Mouse (Mus musculus): ENCODE results near the gene Stag2. TPM values are rescaled to one million over a fixed set of nuclear protein-coding genes. Genes with fewer than 3 reads are reported as not detected.

Stag2 gene
- polyA plus RNA-seq, 1 experiment from 2014 or later = 30.3 TPM

DNA sequence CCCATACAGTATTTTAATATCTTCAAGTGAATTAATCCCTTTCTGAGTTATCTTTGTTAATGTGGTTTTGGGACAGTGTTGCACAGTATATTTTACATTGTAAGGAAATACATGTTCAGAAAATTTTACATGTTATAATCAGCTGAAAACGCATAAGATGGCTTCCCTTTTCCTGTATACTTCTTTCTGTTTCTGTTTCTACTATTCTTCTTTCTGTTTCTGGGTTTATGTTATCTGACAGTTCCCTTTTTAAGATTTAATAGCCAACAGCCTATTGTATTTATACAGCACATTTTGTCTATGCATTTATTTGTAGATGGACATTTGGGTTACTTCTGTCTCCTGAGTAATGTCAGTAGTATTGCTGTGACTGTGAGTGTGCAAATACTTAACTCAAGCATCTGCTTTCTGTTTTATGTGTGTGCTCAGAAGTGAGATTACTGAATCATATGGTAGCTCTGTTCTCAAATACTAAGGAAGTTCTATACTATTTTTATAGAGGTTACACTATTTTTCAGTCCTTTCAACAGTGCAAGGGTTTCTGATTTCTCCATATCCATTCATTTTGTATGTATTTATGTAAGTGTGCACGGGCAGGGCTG, 39.8 kb downstream of the Stag2 start:
- Histone ChIP-seq H3K27ac (ENCODE audit: low read length) (no peak overlapping the region), H3K4me1 (replicated peaks; ENCODE audit: control insufficient read depth, insufficient read depth, low read length) (no peaks in the 10 kb centered on the region), H3K4me3 (replicated peaks; ENCODE audit: low read length) (no peak overlapping the region), H3K9me3 (ENCODE audit: control insufficient read depth, low read length) (no peaks in the 10 kb centered on the region), H3K36me3 (ENCODE audit: control insufficient read depth, insufficient read depth) (no peaks in the 10 kb centered on the region), H3K9ac (replicated peaks; ENCODE audit: low read depth, low read length) (no peak overlapping the region), H3K4me2 (ENCODE audit: low read length) (no peak overlapping the region), H3K27me3 (replicated peaks; ENCODE audit: control insufficient read depth, insufficient read depth, low read length) (no peaks in the 10 kb centered on the region)
- ATAC-seq = no peak
- WGBS = 80% methylated on average over 2 of the region's 2 CpGs

DNA sequence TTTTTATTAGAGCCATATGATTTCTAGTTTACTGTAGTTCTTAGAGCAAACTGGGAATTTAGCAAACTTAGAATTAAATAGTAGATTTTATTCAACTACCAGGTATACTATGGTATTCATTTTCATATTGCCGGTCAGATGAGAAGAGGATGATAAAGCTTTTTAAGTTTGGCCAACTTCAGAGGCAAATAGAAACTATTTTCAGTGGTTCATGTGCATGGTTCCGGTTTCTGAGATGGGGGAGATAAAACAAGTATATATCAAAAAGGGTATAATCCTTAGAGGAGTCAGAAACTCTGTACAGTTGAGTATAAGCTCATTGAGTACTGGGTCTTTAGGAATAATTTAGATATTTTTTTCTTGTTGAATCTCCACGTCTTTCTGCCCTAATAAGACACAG, 45.5 kb downstream of the Stag2 start:
- Histone ChIP-seq H3K4me3 (replicated peaks; ENCODE audit: low read length) (no peak overlapping the region), H3K4me1 (replicated peaks; ENCODE audit: control insufficient read depth, insufficient read depth, low read length) (no peaks in the 10 kb centered on the region), H3K9ac (replicated peaks; ENCODE audit: low read depth, low read length) (no peak overlapping the region), H3K9me3 (ENCODE audit: control insufficient read depth, low read length) (no peaks in the 10 kb centered on the region), H3K36me3 (ENCODE audit: control insufficient read depth, insufficient read depth) (no peaks in the 10 kb centered on the region), H3K4me2 (ENCODE audit: low read length) (no peak overlapping the region), H3K27me3 (replicated peaks; ENCODE audit: control insufficient read depth, insufficient read depth, low read length) (no peaks in the 10 kb centered on the region), H3K27ac (ENCODE audit: low read length) (no peak overlapping the region)
- 85% methylated on average over 3 of the region's 3 CpGs for WGBS
- no peak for ATAC-seq

DNA sequence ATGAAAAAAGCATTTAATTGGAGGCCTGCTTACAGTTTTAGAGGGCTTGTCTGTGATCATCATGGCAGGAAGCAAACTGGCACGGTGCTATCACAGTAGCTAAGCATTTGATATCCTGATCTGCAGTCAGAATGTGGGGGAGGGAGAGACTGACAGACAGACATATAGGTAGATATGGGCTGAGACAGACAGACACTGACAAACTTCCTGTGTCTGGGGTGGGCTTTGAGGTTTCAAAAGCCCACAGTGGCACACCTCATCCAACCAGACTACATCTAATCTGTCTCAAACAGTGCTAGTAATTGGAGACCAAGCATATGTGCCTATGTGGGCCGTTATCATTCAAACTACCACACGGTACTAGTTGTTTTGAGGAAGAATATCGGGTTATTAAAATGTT, 53.4 kb downstream of the Stag2 start:
- Histone ChIP-seq H3K27me3 (replicated peaks; ENCODE audit: control insufficient read depth, insufficient read depth, low read length) (no peaks in the 10 kb centered on the region), H3K9me3 (ENCODE audit: control insufficient read depth, low read length) (no peaks in the 10 kb centered on the region), H3K9ac (replicated peaks; ENCODE audit: low read depth, low read length) (no peak overlapping the region), H3K4me1 (replicated peaks; ENCODE audit: control insufficient read depth, insufficient read depth, low read length) (no peaks in the 10 kb centered on the region), H3K36me3 (ENCODE audit: control insufficient read depth, insufficient read depth) (no peaks in the 10 kb centered on the region), H3K27ac (ENCODE audit: low read length) (no peak overlapping the region), H3K4me3 (replicated peaks; ENCODE audit: low read length) (no peak overlapping the region), H3K4me2 (ENCODE audit: low read length) (no peak overlapping the region)
- ATAC-seq = no peak
- WGBS = 93% methylated on average over 4 of the region's 4 CpGs

DNA sequence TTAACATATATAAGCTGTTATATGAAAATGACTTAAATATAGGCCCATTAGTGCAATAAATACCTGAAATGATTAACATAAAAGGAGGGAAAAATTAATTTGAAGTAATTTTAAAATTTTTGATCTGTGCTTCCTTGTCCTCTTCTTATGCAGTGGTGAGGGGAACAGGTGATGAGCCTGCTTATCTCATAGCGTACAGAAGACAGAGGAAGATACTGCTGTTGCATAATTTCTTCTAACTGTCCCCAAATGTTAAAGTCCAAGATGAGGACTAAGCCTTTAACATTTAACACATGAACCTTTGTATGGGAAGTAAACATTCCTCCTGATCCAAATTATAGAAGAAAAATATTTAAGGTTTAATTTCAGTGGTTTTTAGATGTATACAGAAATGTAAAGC, 66.6 kb downstream of the Stag2 start:
- 97% methylated on average over 1 of the region's 1 CpGs for whole genome bisulfite sequencing
- Histone ChIP-seq H3K4me1 (replicated peaks; ENCODE audit: control insufficient read depth, insufficient read depth, low read length) (no peaks in the 10 kb centered on the region), H3K9me3 (ENCODE audit: control insufficient read depth, low read length) (no peaks in the 10 kb centered on the region), H3K27ac (ENCODE audit: low read length) (no peak overlapping the region), H3K4me2 (ENCODE audit: low read length) (no peak overlapping the region), H3K36me3 (ENCODE audit: control insufficient read depth, insufficient read depth) (no peaks in the 10 kb centered on the region), H3K4me3 (replicated peaks; ENCODE audit: low read length) (no peak overlapping the region), H3K27me3 (replicated peaks; ENCODE audit: control insufficient read depth, insufficient read depth, low read length) (no peaks in the 10 kb centered on the region), H3K9ac (replicated peaks; ENCODE audit: low read depth, low read length) (no peak overlapping the region)
- ATAC-seq = no peak

DNA sequence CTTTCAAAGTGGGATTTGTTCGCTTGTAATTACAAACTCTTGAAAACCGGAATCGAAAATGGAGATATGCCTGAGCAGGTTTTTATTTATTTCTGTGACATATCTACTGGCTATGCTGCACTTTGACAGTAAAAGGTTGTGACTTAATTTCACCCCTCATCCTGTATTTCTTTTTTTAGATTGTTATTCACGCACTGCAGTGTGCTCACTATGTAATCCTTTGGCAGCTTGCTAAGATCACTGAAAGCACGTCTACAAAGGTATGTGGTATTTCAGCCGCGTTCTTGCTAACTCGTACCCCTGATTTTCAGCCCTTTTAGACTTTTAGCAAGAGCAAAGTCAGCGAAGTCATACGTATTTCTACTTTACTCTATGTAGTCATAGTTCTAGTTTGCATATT, 101.2 kb downstream of the Stag2 start:
- Histone ChIP-seq H3K4me1 (replicated peaks; ENCODE audit: control insufficient read depth, insufficient read depth, low read length) (no peaks in the 10 kb centered on the region), H3K9ac (replicated peaks; ENCODE audit: low read depth, low read length) (no peak overlapping the region), H3K4me2 (ENCODE audit: low read length) (no peak overlapping the region), H3K27me3 (replicated peaks; ENCODE audit: control insufficient read depth, insufficient read depth, low read length) (no peaks in the 10 kb centered on the region), H3K27ac (ENCODE audit: low read length) (no peak overlapping the region), H3K4me3 (replicated peaks; ENCODE audit: low read length) (no peak overlapping the region), H3K9me3 (ENCODE audit: control insufficient read depth, low read length) (no peaks in the 10 kb centered on the region), H3K36me3 (ENCODE audit: control insufficient read depth, insufficient read depth) (no peaks in the 10 kb centered on the region)
- WGBS = 89% methylated on average over 10 of the region's 10 CpGs
- no peak for ATAC-seq

DNA sequence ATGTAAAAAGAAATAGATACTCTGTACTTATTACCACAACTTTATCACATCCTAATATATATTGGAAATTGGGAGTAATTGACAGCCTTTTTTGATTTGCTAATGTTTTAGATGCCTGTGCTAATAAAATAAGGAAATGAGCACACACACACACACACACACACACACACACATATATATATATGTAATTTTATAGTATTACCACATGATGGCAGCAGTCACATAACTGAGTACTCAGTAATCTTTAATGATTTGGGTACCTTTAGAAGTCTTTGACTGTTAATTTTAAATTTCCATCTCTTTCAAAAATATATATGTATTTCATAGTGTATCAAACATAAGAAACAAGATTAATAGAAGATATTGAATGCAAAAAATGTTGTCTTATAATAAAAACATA, 123.6 kb downstream of the Stag2 start:
- H3K9ac ChIP-seq (replicated peaks; ENCODE audit: low read depth, low read length) = no peak overlapping the region

DNA sequence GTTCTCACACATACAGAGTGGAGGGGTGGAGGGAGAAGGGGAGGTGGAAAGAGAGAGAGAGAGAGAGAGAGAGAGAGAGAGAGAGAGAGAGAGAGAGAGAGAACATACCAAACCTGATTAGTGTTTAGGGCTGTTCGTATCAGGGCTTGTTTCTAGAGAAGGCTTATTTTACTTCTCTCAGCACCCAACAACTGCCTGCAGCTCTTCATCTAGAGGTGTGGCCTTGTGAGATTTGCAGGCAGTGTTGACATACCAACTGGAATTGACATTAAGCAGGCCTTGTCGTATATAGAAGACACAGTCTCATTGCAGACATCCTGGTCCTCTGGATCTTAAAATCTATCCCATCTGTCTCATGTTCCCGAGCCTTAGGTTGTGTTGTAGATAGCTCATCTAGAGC, 141.1 kb downstream of the Stag2 start:
- WGBS = 80% methylated on average over 3 of the region's 3 CpGs
- Histone ChIP-seq H3K27me3 (replicated peaks; ENCODE audit: control insufficient read depth, insufficient read depth, low read length) (no peaks in the 10 kb centered on the region), H3K4me1 (replicated peaks; ENCODE audit: control insufficient read depth, insufficient read depth, low read length) (no peaks in the 10 kb centered on the region), H3K4me3 (replicated peaks; ENCODE audit: low read length) (no peak overlapping the region), H3K36me3 (ENCODE audit: control insufficient read depth, insufficient read depth) (no peaks in the 10 kb centered on the region), H3K4me2 (ENCODE audit: low read length) (no peak overlapping the region), H3K27ac (ENCODE audit: low read length) (no peak overlapping the region), H3K9ac (replicated peaks; ENCODE audit: low read depth, low read length) (no peak overlapping the region), H3K9me3 (ENCODE audit: control insufficient read depth, low read length) (no peaks in the 10 kb centered on the region)
- ATAC-seq = no peak

More for the DNA sequence above, 123.6 kb downstream of the Stag2 start:
- Histone ChIP-seq H3K9me3 (ENCODE audit: control insufficient read depth, low read length) (no peaks in the 10 kb centered on the region), H3K4me3 (replicated peaks; ENCODE audit: low read length) (no peak overlapping the region), H3K27ac (ENCODE audit: low read length) (no peak overlapping the region), H3K4me1 (replicated peaks; ENCODE audit: control insufficient read depth, insufficient read depth, low read length) (no peaks in the 10 kb centered on the region), H3K4me2 (ENCODE audit: low read length) (no peak overlapping the region), H3K27me3 (replicated peaks; ENCODE audit: control insufficient read depth, insufficient read depth, low read length) (no peaks in the 10 kb centered on the region), H3K36me3 (ENCODE audit: control insufficient read depth, insufficient read depth) (no peaks in the 10 kb centered on the region)
- ATAC-seq = 0 out of 2 replicates have a peak, but pooled peaks have one; percentile 26

DNA sequence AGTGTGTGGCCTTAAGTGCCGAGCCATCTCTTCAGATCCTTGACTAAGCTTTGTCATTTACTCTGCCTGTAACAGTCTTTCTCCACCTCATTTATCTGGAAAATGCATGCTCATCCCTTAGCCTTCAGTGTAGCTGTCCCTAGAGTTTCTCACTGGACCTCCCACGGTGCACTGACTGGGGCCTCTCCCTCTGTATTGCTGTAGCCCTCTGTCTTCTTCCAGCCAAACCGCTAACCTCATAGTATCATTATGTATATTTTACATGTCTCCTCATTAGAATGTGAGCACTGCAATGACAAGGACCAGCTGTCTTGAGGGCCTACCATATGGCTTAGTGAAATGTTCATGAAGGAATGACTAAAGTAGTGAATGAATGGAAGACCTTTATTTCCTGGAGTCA, 166.1 kb downstream of the Stag2 start:
- no peaks in the 10 kb centered on the region for H3K36me3 ChIP-seq (ENCODE audit: control insufficient read depth, insufficient read depth)
- peaks cover under 1% of the 10 kb centered on the region; the same call in 1 of the 2 replicates for H3K4me1 ChIP-seq (replicated peaks; ENCODE audit: control insufficient read depth, insufficient read depth, low read length)
- H3K4me3 ChIP-seq (replicated peaks; ENCODE audit: low read length) = no peak overlapping the region
- 72% methylated on average over 3 of the region's 3 CpGs for WGBS
- ATAC-seq = no peak
- H3K4me2 ChIP-seq (ENCODE audit: low read length) = no peak overlapping the region
- no peaks in the 10 kb centered on the region for H3K27me3 ChIP-seq (replicated peaks; ENCODE audit: control insufficient read depth, insufficient read depth, low read length)
- H3K9me3 ChIP-seq (ENCODE audit: control insufficient read depth, low read length) = no peaks in the 10 kb centered on the region
- H3K9ac ChIP-seq (replicated peaks; ENCODE audit: low read depth, low read length) = no peak overlapping the region
- H3K27ac ChIP-seq (ENCODE audit: low read length) = no peak overlapping the region

DNA sequence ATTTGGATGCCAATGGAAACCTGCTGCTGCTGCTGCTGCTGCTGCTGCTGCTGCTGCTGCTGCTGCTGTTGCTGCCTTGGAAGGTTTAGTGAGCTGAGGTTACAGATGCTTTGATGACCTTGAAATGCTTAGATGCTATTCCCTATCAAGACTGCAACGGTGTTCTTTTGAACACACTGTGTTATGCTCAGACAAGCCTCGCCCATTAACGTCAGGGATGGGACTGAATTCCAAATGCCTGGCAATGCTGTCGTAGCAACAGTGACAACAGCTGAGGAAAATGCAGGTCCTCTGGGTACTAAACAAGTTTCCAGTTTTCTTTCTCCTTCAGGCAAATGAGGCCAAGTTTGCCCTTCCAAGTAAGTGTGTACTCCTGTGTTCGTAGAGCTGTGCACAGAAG, 171.3 kb downstream of the Stag2 start:
- H3K4me3 ChIP-seq (replicated peaks; ENCODE audit: low read length) = no peak overlapping the region
- H3K36me3 ChIP-seq (ENCODE audit: control insufficient read depth, insufficient read depth) = no peaks in the 10 kb centered on the region
- ATAC-seq = no peak
- no peaks in the 10 kb centered on the region for H3K27me3 ChIP-seq (replicated peaks; ENCODE audit: control insufficient read depth, insufficient read depth, low read length)
- H3K9me3 ChIP-seq (ENCODE audit: control insufficient read depth, low read length) = no peaks in the 10 kb centered on the region
- WGBS = 22% methylated on average over 5 of the region's 5 CpGs
- peaks cover 7% of the 10 kb centered on the region; the same call in 1 of the 2 replicates for H3K4me1 ChIP-seq (replicated peaks; ENCODE audit: control insufficient read depth, insufficient read depth, low read length)
- no peak overlapping the region for H3K4me2 ChIP-seq (ENCODE audit: low read length)
- H3K9ac ChIP-seq (replicated peaks; ENCODE audit: low read depth, low read length) = no peak overlapping the region
- no peak overlapping the region for H3K27ac ChIP-seq (ENCODE audit: low read length)

DNA sequence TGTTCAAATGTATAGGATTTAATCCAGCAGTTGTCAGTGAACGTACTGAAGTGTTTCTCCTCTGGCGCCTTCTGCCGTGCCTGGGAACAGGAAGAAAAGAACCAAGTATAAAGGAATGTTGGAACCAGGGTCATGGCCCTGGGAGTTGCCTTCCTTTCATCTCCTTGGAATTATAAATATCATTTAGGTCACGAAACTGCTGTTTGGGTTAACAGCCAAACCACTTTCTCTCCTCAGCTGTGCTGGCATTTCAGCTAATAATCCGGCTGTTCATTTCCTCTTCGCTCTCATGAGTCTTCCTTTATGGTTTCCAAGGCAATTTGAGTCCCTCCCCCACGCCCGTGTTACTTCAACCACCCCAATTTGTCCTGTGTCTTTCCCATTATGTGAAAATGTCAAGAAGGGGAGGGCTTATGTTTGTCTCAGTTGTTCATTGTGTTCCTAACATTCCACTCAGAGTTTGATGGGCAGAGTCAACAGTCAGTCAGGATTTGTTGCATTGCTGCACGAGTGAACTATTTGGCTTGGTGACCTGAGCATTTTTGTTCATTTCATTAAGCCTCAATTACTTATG, 172.2 kb downstream of the Stag2 start:
- H3K9ac ChIP-seq (replicated peaks; ENCODE audit: low read depth, low read length) = no peak overlapping the region
- WGBS = 27% methylated on average over 9 of the region's 9 CpGs
- no peak overlapping the region for H3K4me2 ChIP-seq (ENCODE audit: low read length)
- no peak overlapping the region for H3K4me3 ChIP-seq (replicated peaks; ENCODE audit: low read length)
- H3K9me3 ChIP-seq (ENCODE audit: control insufficient read depth, low read length) = no peaks in the 10 kb centered on the region
- no peaks in the 10 kb centered on the region for H3K36me3 ChIP-seq (ENCODE audit: control insufficient read depth, insufficient read depth)
- no peak for ATAC-seq
- no peak overlapping the region for H3K27ac ChIP-seq (ENCODE audit: low read length)
- H3K27me3 ChIP-seq (replicated peaks; ENCODE audit: control insufficient read depth, insufficient read depth, low read length) = no peaks in the 10 kb centered on the region
- H3K4me1 ChIP-seq (replicated peaks; ENCODE audit: control insufficient read depth, insufficient read depth, low read length) = peaks cover 7% of the 10 kb centered on the region; the same call in 1 of the 2 replicates

Data from forebrain, embryonic 16.5 days (tissue).